Mouse (Mus musculus) brain, adult 2 months (tissue): ENCODE results near the gene 1700113H08Rik.
A peak's percentile ranks its signal among the peaks of the same experiment; 100 is the strongest.

Source experiments
- DNase-seq: peaks from one replicate; pipeline ENCODE4 v3.0.0; 2011; ENCODE audit warnings: low read depth, low spot score

The 1700113H08Rik gene

DNA sequence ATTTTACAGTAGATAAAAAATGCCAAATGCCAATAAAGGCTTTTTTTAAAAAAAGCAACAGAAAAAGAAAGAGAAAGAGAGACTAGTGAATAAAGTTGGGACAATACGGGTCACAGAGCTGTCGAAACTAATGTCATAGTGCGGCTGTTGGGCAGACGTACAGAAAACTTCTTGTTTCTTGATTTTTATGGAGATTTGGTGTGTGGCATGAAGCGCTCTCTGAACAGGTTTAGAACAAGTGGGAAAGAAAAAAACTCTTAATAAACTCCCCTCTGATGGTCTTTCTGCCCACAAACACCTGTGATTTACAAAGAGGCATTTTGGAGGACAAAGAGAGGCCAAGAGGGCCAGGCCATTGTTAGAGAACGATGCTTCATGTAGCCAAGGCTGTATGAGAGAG is 1.6 kb downstream of the 1700113H08Rik start:
- DNase-seq, result no peak

DNA sequence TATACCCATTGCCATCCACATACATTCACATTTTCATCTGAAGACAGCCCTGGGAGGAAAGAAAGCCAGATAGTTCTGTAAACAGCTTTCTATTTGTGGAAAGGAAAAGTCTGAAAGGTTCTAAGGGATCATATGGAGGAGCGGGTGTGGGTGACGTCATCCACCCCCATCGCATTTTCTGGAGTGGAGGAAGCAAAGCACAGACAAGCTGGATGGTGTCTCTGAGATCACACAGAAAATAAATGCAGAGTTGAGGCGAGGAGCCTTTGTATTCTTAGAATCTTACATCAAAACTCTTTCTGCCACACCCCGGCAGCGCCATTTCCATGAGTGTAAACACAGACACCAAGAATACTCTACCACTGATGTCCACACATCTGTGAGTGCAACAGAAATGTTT is 26.4 kb downstream of the 1700113H08Rik start:
- DNase-seq, result peak; percentile 82

DNA sequence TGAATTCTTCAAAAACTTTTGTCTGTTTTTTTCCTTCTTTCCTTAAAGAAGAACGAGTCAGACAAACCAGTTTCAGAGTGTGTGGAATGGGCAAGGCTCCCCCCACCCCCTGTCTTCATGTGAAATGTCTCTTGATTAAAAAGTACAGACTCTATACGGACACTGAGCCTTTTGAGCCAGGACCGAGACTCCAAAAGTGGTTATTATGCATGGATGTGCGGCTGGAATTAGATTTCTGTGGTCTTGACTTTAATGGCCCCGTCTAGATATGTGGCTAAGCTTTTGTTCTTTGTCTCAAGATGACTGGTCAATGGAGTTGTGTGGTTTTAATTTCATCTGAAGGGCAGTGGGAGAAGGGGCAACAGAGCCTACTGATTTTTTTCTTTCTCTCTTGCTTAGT is 29.8 kb downstream of the 1700113H08Rik start:
- no peak for DNase-seq

DNA sequence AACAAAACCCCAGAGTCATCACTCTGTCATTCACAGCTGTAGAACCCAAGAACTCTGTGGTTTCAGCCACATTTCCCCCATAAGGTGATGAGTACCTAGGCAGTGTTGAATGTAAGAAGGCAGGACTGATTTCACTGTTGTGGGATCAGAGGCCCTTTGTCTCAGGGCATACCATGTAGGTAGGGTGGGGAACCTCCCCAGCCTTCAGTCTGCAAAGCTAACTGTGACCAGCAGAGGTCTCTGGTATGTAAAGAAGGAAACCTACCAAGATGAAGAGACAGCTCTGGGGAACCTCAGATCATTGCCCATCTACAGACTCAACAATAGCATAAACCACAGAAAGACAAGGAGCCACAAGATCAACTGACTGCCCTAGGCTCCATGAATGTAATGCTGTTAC is 36.4 kb downstream of the 1700113H08Rik start:
- DNase-seq, result peak; percentile 69

DNA sequence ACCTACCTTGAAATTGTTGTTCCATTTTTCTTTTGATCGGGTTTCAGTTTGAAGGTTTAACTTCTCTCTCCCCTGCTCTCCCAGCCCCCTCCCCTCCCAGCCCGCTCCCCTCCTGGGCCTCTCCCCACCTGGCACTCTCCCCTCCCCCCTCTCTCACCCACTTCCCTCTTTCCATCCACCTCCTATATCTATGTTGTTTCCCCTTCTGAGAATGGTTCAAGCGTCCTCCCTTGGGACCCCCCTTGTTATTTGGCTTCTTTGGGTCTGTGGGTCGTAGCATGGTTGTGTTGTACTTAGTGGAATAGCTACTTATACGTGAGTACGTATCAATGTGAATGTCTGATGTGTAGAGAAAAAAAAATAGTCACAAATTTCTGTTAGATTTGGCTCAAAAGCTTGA is 40.9 kb downstream of the 1700113H08Rik start:
- DNase-seq, result no peak

DNA sequence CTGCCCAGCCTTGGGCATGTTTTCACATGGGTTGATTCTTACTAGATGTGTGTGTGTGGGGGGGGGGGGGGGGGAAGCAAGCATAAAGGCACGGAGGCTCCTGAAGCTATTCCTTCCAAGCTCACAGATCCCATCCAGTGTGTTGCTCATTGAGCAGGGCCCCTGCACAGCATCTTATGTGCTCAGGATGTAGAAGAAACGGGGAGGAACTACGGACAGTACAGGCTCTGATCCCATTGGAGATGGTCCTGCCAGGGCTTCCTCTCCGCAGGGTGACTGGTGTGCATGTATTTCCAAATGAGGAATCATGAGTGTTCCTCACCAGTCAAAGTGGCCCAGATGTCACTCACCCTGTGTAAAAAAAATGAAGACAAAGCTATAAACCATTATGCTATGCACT is 42.8 kb downstream of the 1700113H08Rik start:
- DNase-seq, result no peak

DNA sequence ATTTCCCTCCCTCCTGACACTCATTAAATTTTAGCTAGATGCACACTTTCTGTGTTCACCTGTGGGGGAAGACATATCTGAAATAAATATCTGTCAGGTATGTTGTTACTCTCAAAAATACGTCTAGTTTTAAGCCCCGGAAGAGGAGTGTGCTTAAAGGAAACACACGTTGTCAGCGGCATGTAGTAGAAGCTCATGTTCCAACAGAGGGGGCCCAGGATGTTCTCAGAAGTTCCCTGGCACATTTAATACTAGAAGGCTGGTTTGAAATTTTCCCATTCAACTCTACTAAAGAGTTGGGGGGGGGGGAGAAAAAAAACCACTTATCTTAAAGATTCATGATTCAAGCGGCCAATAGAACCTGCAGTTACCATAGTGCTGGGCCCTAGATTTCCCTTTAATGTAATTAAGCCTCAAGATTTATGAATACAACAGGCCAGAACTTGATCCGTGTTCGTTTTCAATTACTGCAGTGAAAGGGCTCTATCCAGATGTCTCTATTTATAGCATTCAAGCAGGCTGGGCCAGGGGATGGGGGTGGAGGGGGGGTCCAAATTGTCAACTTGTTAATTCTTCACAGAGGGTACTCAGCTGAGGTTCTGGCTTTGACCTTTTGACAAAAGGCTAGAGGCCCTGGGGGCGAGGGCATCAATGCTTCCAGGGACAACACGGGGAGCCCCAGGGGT is 43.6 kb downstream of the 1700113H08Rik start:
- DNase-seq, result no peak

DNA sequence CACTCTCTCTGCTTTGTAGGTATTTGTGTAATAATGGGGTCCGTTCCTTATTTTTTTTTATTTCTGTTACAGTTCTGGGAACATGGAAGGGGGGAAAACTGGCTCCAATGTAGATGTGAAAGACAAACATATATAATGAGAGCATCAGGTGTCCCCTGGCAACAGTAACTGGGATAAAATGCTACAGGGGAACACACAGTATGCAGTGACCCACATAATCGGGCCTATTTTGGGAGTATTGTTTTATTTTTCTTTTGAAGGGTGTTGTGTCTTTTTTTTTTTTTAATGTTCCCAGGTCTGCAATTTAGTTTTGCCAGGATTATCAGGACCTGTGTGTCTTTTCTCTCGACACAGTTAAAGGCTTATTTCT is 44.1 kb downstream of the 1700113H08Rik start:
- no peak for DNase-seq

DNA sequence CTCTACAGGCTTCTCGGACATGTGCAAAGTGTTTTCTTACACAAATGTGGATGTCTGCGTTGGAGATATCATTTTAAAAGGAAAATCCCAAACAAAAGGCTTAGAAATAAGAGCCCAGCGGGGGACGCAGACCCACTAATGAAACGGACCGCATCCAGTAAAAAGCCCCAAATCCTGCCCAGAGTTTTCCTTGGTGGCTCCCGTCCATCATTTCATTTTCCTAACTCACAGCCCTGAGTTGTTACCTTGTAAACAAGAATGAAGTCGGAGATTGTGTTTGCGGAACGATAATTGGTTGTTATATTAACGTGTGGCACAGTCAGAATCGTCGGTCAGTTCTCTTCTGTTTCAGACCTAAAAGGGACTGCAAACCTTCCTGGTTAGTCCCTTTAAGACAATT is 44.6 kb downstream of the 1700113H08Rik start:
- no peak for DNase-seq

DNA sequence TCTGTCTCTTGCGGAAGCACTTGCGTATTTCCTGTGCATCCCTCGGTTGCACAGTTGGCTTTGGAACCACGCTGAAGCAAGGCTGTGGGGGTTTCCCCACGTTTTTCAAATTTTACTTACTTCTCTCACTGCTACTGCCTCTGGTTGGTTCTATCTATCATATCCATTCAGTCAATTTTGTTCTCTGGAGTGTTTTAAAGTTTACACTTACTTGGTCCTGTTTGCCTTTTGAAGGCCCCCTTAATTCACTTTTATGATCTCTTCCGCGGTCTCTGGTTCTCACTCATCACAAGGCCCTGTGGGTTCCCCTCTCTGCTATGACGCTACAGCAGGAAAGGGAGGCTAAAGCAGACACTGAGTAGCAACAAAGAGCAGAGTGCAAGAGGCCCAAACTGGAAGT is 45.4 kb downstream of the 1700113H08Rik start:
- DNase-seq, result no peak

DNA sequence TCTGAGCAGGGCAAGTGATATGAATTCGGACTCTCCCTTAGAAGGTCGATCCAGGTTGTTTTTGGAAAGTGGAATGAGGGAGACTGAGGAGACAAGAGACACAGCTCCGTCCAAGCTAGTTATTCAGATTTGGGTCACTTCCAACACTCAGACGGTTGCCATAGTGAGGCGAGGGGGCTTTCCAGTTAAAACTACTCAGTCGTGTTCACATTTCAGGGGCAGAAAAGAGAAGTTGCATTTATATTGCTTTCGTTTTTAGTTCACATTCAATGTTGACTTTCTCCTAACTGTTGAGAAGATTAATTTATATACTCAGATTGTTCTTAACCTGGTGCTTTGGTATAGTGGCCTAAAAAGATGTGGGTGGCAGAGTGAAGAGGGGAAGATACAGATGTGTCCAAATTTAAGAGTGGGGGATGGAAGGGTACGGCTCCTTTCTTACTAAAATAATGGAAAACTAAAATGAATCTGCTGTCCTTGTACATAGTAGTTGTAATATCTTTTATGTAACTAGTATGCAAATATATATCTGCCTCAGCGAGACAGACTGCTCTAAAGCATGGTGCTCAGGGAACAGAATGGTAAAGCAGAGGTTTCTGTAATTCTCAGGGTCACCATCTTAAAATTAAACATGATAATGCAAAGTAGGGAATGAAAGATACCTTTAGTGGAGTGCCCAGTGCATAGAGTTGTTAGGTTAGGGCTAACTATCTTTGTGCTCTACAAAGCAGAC is 49.9 kb downstream of the 1700113H08Rik start:
- peak; percentile 39 for DNase-seq

DNA sequence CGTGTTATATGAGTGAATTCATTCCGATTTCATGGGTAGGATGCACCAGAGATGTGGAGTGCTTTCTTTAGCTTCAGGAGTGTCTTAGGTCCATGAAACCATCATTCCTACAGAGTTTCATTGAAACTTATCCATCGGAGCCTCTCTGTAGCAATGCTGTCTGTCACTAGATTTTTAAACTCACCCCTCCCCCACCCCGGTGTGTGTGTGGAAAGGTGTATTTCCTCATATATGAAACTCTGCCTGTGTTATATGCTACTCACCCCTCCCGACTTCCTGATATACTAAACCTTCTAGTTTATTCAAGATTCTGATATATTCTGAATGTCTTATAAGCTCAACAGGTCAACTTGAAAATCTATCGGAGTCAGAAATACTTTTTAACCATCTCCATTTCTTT is 50.5 kb downstream of the 1700113H08Rik start:
- DNase-seq, result no peak

DNA sequence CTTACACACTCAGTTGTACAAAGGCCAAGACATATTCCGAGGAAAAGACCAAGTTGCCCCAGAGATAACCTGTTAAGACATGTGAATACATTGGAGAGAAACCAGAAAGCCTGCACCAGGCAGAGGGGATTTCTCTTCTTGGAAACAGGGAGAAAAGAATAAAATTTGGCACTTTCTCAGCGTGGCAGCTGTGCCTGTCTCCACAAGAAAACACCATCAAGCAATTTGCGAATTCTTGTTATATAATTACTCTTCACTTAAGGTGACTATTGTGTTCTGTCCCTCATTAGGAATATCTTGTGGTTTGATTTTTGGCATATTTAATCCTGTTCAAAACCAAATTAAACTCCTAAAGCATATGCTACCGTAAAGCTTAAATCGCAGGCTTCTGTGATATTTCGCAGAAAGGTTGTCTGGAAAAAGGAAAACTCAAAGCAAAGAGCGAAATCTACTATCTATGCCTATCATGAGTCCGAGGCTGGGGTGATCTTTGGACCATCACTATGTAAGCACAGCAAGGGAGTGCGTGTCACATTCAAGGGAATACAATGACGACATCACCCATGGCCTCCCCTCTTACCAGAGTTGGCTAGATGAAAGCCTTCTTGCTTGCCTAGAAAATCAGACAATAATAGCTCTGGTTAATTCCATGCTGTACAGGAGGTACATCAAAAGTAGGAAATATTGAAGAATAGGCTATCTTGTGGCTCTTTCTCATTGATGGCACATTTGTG is 51.4 kb downstream of the 1700113H08Rik start:
- peak; percentile 71 for DNase-seq

DNA sequence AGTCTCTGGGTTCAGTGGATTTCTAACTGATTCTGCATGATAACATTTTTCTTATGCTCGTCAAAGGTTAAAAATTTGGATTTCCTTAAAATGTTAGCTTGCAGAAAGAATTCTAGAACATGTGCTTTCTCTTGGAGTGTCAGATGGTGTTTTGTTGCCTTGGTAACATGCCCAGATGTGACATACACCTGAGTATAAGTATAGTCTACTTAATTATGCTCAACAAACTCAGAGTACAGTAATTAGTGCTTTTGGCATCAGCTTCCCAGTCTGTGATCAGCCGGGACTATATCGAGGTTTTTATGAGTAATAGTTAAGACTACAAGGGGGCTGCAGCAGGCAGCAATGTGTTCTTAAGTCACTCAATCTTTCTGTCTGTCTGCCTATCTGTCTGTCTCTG is 53.1 kb downstream of the 1700113H08Rik start:
- DNase-seq, result peak; percentile 54

DNA sequence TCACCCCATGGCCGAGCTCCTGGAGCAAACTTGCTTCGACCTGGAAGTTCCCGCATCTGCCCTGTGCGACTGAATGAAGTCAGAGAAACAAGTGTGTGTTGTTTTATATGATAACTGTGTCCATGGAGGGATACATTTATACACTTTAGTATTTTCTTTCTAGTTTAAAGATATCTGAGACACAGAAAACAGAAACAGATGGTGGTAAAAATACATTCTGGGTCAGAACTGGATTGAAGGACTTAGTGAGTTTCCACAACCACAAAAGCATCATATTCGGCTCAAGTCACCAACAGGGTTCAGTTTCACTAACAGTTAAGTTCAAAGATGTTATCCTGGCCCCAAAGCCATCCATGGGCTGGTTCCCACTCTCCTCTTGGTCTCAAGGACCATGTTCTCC is 67.2 kb downstream of the 1700113H08Rik start:
- DNase-seq, result peak; percentile 14

DNA sequence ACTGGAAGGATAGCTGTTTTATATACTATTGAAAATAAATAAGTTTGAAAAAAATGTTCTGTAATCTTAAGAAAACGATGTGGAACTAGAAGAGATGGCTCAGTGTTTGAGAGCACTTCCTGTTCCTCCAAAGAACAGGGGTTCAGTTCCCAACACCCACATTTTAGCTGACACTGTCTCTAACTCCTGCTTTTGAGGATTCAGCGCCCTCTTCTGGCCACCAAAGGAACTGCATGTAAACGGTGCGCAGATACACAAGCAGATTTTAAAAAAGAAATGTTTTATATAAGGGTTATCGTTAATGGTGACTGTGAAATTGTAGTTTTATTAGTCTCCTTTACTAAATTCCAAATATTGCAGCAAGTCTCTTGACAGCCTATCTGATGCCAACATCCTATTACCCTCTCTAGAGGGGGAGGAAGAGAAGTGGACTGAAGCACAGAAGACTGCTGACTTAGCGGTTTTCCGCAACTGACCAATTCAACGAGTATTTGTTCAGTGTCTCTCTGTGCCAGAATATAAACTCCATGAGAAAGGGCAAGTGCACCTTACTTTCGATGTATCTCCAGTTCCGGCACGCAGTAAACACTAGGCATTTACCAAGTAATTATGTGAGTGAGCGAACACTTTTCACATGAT is 68.5 kb downstream of the 1700113H08Rik start:
- no peak for DNase-seq

DNA sequence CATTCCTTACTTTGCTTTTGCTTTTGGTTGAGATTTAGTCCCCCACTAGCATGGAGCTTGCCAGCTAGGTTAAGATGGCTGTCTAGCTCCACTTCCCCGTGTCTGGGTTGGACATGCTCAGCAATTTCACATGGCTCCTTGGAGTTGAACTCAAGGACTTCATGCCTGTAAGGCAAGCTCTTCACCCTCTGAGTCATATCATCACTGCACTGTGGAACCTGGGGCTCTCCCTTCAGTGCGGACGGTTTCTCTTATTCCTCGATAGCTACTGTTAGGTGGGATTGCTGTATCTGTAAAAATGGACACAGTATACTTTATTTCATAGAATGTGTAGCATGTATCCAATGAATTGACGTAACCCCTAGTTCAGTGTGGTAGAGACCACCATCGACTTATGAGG is 93.2 kb downstream of the 1700113H08Rik start:
- DNase-seq, result no peak

DNA sequence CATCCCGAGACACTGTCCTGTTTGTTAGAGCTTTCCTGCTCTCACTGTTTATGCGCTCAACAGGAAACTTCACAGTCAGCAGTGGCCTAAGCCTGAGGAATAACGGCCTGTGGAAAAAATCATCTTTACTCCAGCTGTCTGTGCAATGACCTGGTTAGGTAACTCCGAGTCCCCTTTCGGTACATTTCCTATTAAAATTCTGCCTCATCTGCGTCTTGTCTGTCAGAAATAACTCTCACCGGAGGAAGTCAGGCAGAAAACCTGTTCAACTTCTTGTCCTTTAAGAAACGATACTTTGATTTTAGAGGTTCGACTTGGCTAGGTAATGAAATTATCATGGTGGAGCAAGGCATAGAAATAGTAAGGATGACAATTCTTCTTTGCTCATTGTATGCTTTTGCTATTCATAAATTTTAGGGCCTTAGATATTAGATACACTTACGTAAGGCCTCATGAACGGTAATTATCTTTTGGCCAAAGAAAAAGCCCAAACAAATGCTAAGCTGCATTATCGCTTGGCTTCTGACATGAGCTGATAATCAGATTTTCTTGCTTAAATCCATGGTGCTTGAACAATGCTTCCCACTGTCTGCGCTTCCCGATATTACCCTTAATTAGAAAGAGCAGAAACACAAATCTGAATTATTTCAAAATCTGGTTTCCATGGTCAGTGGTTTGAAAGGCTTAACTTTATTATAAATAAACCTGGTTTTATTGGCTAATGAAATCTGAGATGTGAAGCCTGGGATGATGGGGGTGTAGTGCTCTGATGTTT is 96.1 kb downstream of the 1700113H08Rik start:
- peak; percentile 8 for DNase-seq

DNA sequence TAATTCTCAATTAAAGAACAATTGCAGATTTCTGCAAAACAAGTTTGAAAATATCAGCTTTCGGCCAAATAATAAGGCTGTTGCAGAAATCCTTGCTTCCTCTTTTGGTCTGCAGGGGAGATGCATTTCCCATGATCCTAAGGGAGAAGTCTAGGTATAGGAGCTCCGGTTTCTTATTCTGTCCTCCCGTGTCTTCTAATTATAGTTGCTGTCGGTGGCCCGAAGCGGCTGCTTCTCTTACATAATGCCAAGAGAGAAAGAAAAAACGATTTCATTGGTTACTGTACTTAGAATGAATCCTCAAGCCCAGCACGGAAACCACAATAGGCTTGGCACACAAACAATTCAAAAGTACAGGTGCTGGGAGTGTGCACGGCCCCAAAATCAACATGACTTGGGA is 101.9 kb downstream of the 1700113H08Rik start:
- DNase-seq, result peak; percentile 47

DNA sequence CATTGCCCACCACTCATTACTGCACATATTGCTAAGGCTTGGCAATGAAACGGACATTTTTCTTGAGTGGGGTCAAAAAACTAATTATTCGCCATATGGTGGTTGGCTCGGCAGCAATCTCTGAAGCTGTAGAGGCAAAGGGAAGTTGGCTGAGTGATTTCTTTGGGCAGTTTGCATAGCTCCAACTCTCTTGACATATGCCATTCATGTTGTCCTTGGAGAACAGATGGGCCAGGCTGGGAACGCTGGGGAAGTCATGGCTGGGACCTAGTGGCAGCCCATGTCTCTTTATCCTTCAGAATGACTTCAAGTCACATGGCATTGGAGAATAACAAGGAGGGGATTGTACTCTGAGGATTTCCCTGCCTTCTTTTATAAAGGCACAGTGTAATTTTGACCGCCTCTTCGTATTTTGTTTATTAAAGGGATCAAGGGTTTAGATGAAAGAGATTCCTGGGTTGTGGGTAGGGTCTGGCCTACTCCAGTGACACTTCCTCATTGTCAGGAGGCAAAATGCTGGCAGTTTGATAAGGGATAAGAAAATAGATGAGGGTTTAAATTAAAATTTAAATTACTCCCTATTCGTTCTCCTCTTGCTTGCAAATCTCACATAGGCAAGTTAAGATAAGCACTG is 138.4 kb downstream of the 1700113H08Rik start:
- no peak for DNase-seq

DNA sequence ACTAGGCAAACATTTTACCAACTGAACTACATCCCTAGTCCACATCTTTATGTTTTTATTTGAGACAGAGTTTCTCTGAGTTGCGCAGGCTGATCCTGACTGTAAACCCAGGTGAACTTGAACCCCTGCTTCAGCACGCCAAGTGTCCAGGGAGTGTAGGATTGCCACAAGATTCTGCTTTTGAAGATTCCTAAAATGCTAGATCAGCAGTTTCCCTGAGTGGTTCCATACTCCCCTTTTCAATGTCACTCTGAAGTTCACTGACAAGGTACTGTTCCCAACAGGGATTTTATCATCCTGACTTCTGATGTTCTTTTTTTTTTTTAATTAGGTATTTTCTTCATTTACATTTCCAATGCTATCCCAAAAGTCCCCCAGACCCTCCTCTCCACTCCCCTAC is 140.9 kb downstream of the 1700113H08Rik start:
- no peak for DNase-seq
